Mouse (Mus musculus) kidney, postnatal 0 days (tissue): Measurements from ENCODE around the gene Stk25. TPM values are rescaled to one million over a fixed set of nuclear protein-coding genes. Genes with fewer than 3 reads are reported as not detected.

Experiments used
- ATAC-seq: fragments of 200-750 bp; cut with Nextera tagmentation; replicated peaks from 2 replicates; pipeline ENCODE4 v1.8.0; 2017; ENCODE audit warnings: low read depth, moderate number of reproducible peaks, moderate TSS enrichment, moderate library complexity; ENCODE audit not compliant: low FRiP score
- DNase-seq: peaks from one replicate; pipeline ENCODE4 v3.0.0-alpha.2; 2016; ENCODE audit warnings: low spot score
- H3K27ac ChIP-seq: fragments of 300-500 bp; sonication (generic); 2 replicates; pipeline ENCODE4 v1.5.1; 2014; ENCODE audit warnings: mild to moderate bottlenecking
- H3K27me3 ChIP-seq: fragments of 300-500 bp; sonication (generic); 2 replicates; pipeline ENCODE4 v1.6.1; 2014; ENCODE audit warnings: low read length, mixed read lengths; ENCODE audit not compliant: insufficient read depth
- H3K36me3 ChIP-seq: fragments of 300-500 bp; sonication (generic); 2 replicates; pipeline ENCODE4 v1.6.1; 2014; ENCODE audit warnings: low read length, mixed read lengths; ENCODE audit not compliant: insufficient read depth
- H3K4me1 ChIP-seq: fragments of 300-500 bp; sonication (generic); replicated peaks from 2 replicates; pipeline ENCODE4 v1.6.1; 2014; ENCODE audit warnings: antibody characterized with exemption, low read length, mixed read lengths; ENCODE audit not compliant: insufficient read depth
- H3K4me2 ChIP-seq: fragments of 300-500 bp; sonication (generic); 2 replicates; pipeline ENCODE4 v1.6.1; 2014; ENCODE audit warnings: mild to moderate bottlenecking, low read length, moderate library complexity, mixed read lengths
- H3K4me3 ChIP-seq: fragments of 300-500 bp; sonication (generic); replicated peaks from 2 replicates; pipeline ENCODE4 v1.5.1; 2014; ENCODE audit warnings: low read depth, low read length
- H3K9ac ChIP-seq: fragments of 300-500 bp; sonication (generic); 2 replicates; pipeline ENCODE4 v1.6.1; 2014; ENCODE audit warnings: low read depth, low read length
- H3K9me3 ChIP-seq: fragments of 300-500 bp; sonication (generic); replicated peaks from 2 replicates; pipeline ENCODE4 v1.6.1; 2016; ENCODE audit warnings: low read length, inconsistent platforms, mixed read lengths
- CTCF ChIP-seq: IDR thresholded peaks from 2 replicates; pipeline ENCODE4 v1.5.1; 2016; ENCODE audit warnings: antibody characterized with exemption, low read depth, mild to moderate bottlenecking, moderate library complexity
- WGBS: fragments of 180-500 bp; shearing (Covaris S2); extraction: QIAGEN DNeasy Blood & Tissue Kit; methylation state at CpG from one replicate; pipeline ENCODE4 v1.1.7; 2014; 5-methylcytosine and 5-hydroxymethylcytosine counted together
- polyA plus RNA-seq: library from polyadenylated mRNA; unstranded; fragments of >200 nt; fragmentation: Nextera tagmentation; extraction: Ambion mirVana; gene quantifications from 2 replicates; pipeline ENCODE4 v1.2.1, GENCODE M21; 2015

The Stk25 gene
- polyA plus RNA-seq, 1 experiment from 2014 or later = 174 TPM

DNA sequence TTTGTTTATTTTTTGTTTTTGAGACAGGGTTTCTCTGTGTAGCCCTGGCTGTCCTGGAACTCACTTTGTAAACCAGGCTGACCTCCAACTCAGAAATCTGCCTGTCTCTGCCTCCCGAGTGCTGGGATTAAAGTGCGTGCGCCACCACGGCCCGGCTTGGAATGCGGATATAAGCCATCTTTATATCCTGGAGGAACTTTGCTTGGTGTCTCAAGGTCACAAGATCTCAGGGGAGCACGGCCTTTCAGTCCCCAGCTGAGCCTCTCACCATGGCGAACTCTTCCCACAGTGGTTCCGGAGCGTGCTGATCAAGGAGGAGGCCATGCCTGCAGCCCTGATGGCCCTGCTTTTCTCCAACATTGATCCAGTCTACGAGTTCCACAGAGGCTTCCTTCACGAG lies 54.5 kb downstream of the Stk25 start:
- H3K4me1 ChIP-seq = no peaks in the 10 kb centered on the region
- no peak overlapping the region for H3K4me2 ChIP-seq
- no peak overlapping the region for H3K4me3 ChIP-seq
- no peaks in the 10 kb centered on the region for H3K27me3 ChIP-seq
- no peak for TF ChIP-seq CTCF
- no peaks in the 10 kb centered on the region for H3K36me3 ChIP-seq
- DNase-seq = no peak
- H3K9me3 ChIP-seq = no peaks in the 10 kb centered on the region
- no peak overlapping the region for H3K27ac ChIP-seq
- no peak for ATAC-seq
- 95% methylated on average over 12 of the region's 12 CpGs for WGBS
- no peak overlapping the region for H3K9ac ChIP-seq

DNA sequence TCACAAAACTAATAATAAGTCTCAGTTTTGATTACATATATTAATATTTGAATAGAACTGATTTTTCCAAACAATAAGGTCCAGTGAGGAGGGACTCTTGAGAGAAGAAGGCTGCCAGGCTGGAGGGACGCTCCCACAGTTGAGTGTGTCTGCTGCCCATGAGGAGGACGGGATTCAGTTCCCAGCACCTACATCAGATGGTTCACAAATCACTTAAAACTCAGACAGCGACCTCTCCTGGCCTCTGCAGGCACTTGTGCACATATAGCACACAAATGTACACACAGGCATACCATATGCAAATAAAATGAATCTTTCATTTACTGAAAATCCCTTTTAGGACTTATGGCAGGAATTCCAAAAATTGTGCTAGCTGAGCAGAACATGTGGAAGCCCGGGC lies 55.5 kb downstream of the Stk25 start:
- Histone ChIP-seq H3K4me1 (no peaks in the 10 kb centered on the region), H3K9me3 (no peaks in the 10 kb centered on the region), H3K9ac (no peak overlapping the region), H3K27ac (no peak overlapping the region), H3K27me3 (no peaks in the 10 kb centered on the region), H3K4me3 (no peak overlapping the region), H3K4me2 (no peak overlapping the region), H3K36me3 (no peaks in the 10 kb centered on the region)
- ATAC-seq = no peak
- TF ChIP-seq CTCF = no peak
- DNase-seq = no peak
- 82% methylated on average over 4 of the region's 4 CpGs for WGBS

- no peak for TF ChIP-seq CTCF
- H3K9me3 ChIP-seq = no peaks in the 10 kb centered on the region
- H3K4me2 ChIP-seq = no peak overlapping the region
- H3K4me1 ChIP-seq = no peaks in the 10 kb centered on the region
- 84% methylated on average over 6 of the region's 6 CpGs for WGBS
- H3K4me3 ChIP-seq = no peak overlapping the region
- H3K36me3 ChIP-seq = no peaks in the 10 kb centered on the region
- no peaks in the 10 kb centered on the region for H3K27me3 ChIP-seq
- DNase-seq (no peak), ATAC-seq (no peak)
- H3K9ac ChIP-seq = no peak overlapping the region
- no peak overlapping the region for H3K27ac ChIP-seq
These were observed 62.5 kb downstream of the Stk25 start for GRCm38 (mm10) chr1:93595916-93596315.

DNA sequence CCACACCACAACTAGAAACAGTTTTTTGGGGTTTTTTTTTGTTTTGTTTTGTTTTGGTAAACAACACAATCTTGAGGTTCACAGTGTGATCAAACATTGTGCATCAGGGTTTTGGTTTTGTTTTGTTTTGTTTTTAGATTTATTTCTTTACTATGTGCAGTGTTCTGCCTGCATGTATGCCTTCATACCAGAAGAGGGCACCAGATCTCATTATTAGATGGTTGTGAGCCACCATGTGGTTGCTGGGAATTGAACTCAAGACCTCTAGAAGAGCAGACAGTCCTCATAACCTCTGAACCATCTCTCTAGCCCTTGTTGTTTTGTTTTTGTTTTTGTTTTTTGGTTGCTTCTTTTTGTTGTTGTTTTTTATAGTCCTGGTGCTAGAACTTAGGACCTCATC lies 64.5 kb downstream of the Stk25 start:
- H3K9me3 ChIP-seq = no peaks in the 10 kb centered on the region
- ATAC-seq = no peak
- H3K4me2 ChIP-seq = no peak overlapping the region
- H3K27ac ChIP-seq = no peak overlapping the region
- H3K4me1 ChIP-seq = no peaks in the 10 kb centered on the region
- DNase-seq = no peak
- no peaks in the 10 kb centered on the region for H3K27me3 ChIP-seq
- peak; percentile 24; the same call in 1 of the 2 replicates for TF ChIP-seq CTCF
- no peak overlapping the region for H3K9ac ChIP-seq
- H3K36me3 ChIP-seq = no peaks in the 10 kb centered on the region
- H3K4me3 ChIP-seq = no peak overlapping the region

DNA sequence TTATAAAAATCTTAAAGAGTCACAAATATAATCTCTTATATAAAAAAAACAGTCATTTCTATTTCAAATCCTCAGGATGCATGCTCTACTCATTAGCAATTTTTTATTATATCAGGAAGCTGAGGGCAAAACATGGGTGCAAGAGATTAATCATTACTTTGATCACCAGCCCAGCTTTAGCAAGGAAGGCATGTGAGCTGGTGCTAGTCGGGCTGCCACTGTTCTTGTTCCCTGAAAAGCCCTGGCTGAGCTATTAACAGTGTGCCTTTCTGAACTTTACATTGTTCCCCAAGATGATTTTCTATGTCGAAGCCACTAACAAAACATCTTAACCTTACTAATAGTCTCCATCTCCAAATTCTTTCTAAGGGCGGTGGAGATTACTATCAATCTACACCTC lies 70.1 kb downstream of the Stk25 start:
- Histone ChIP-seq H3K27ac (peak overlapping the region; percentile 51; the same call in 1 of the 2 replicates), H3K36me3 (0 out of 2 replicates have a peak, but pooled peaks cover 3% of the 10 kb centered on the region), H3K27me3 (no peaks in the 10 kb centered on the region), H3K9me3 (no peaks in the 10 kb centered on the region), H3K4me3 (no peak overlapping the region), H3K4me1 (no peaks in the 10 kb centered on the region), H3K4me2 (no peak overlapping the region), H3K9ac (no peak overlapping the region)
- 58% methylated on average over 3 of the region's 3 CpGs for WGBS
- no peak for TF ChIP-seq CTCF
- ATAC-seq = no peak
- DNase-seq = no peak

DNA sequence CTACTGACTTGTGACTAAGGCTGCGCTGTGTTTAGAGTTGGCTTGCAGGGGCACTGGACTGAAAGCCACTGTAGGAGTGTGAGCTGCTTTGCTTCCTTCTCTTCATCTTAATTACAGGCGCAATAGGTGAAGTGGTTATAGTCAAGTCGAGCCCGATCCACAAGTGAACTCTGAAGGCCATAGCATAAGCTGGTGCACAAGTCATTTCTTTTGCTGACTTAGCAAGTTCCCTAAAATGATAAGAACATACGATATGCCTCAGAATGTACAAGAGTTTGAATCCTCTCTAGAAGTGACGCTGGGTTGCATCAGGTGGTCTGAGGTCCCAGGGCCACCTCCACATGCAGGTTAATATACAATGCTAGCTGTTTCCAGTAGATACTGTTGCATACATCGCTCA lies 76.9 kb downstream of the Stk25 start:
- Histone ChIP-seq H3K4me3 (no peak overlapping the region), H3K27ac (no peak overlapping the region), H3K9ac (no peak overlapping the region), H3K4me1 (no peaks in the 10 kb centered on the region), H3K27me3 (no peaks in the 10 kb centered on the region), H3K9me3 (no peaks in the 10 kb centered on the region), H3K4me2 (no peak overlapping the region), H3K36me3 (peaks cover 19% of the 10 kb centered on the region; the same call in 1 of the 2 replicates)
- no peak for DNase-seq
- ATAC-seq = no peak
- TF ChIP-seq CTCF = no peak
- WGBS = 96% methylated on average over 7 of the region's 7 CpGs

DNA sequence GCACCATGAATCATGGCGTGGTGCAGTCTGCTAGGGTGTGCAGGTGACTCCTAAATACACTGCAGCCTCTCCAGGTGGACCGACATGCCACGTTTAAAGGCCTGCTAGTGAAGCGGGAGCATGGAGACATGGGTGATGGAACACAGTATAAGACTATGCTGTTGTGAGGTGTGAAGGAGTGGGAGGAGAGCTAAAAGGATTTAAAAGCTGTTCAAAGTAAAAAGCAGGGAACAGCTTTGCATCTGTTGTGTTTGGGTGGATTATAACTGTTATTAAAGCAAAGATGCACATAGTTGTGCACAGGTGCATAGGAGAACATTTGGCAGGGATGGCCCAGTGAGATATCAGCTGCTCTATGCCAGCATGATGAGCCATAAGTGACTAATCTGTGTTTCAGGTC lies 80.6 kb downstream of the Stk25 start:
- H3K27ac ChIP-seq = no peak overlapping the region
- no peak overlapping the region for H3K4me3 ChIP-seq
- no peaks in the 10 kb centered on the region for H3K9me3 ChIP-seq
- no peaks in the 10 kb centered on the region for H3K27me3 ChIP-seq
- H3K4me2 ChIP-seq = no peak overlapping the region
- no peaks in the 10 kb centered on the region for H3K4me1 ChIP-seq
- DNase-seq (no peak), ATAC-seq (no peak)
- 72% methylated on average over 4 of the region's 4 CpGs for WGBS
- peaks cover 16% of the 10 kb centered on the region; the same call in 1 of the 2 replicates for H3K36me3 ChIP-seq
- TF ChIP-seq CTCF = no peak
- no peak overlapping the region for H3K9ac ChIP-seq
